Mouse (Mus musculus) MEL (cell line): Measurements from ENCODE around the gene Trmt61a. TPM values are rescaled to one million over a fixed set of nuclear protein-coding genes. Genes with fewer than 3 reads are reported as not detected.

Experiments
- DNase-seq: peaks from one replicate; pipeline ENCODE4 v3.0.0; 2011; ENCODE audit warnings: low read depth, low spot score
- H3K27ac ChIP-seq: 2 replicates; pipeline ENCODE4 v1.5.1; 2012; ENCODE audit warnings: low read depth, mild to moderate bottlenecking, control low read depth, low read length, moderate library complexity; ENCODE audit not compliant: control insufficient read depth
- H3K27me3 ChIP-seq, 2 experiments: fragments of 150-350 bp in 1 of 2; sonication (generic) in 1 of 2; 2 replicates each; pipeline ENCODE4 v1.6.1; 2012; ENCODE audit warnings: low read length in 2 of 2, mild to moderate bottlenecking in 2 of 2, improper control_type of control experiment in 1 of 2, moderate library complexity in 1 of 2; ENCODE audit not compliant: insufficient read depth in 2 of 2, control insufficient read depth in 1 of 2
- H3K36me3 ChIP-seq, 2 experiments: 2 replicates each; pipeline ENCODE4 v1.6.1; 2012 to 2014; ENCODE audit warnings: low read length in 2 of 2, improper control_type of control experiment in 1 of 2, inconsistent platforms in 1 of 2, mild to moderate bottlenecking in 1 of 2; ENCODE audit not compliant: insufficient read depth in 2 of 2, control insufficient read depth in 1 of 2
- H3K4me1 ChIP-seq, 2 experiments: fragments of 150-350 bp in 1 of 2; sonication (generic) in 1 of 2; 2 replicates each; pipeline ENCODE4 v1.6.1; 2012; ENCODE audit warnings: low read length in 2 of 2, improper control_type of control experiment in 1 of 2, mild to moderate bottlenecking in 1 of 2; ENCODE audit not compliant: insufficient read depth in 2 of 2, control insufficient read depth in 1 of 2
- H3K4me3 ChIP-seq, 2 experiments: fragments of 150-350 bp in 1 of 2; sonication (generic) in 1 of 2; 2 replicates each; pipeline ENCODE4 v1.5.1; 2012; ENCODE audit warnings: low read depth in 2 of 2, low read length in 2 of 2, mild to moderate bottlenecking in 2 of 2, moderate library complexity in 2 of 2, control low read depth in 1 of 2, improper control_type of control experiment in 1 of 2; ENCODE audit not compliant: control insufficient read depth in 1 of 2, insufficient read depth in 1 of 2
- H3K79me2 ChIP-seq: 2 replicates; pipeline ENCODE4 v1.6.1; 2012; ENCODE audit warnings: mild to moderate bottlenecking, low read length, moderate library complexity; ENCODE audit not compliant: control insufficient read depth, poor library complexity, insufficient read depth
- H3K9ac ChIP-seq: 2 replicates; pipeline ENCODE4 v1.6.1; 2012; ENCODE audit warnings: low read depth, mild to moderate bottlenecking, control low read depth, low read length, moderate library complexity; ENCODE audit not compliant: control insufficient read depth, poor library complexity, severe bottlenecking
- H3K9me3 ChIP-seq: fragments of 150-350 bp; sonication (generic); replicated peaks from 2 replicates; pipeline ENCODE4 v1.6.1; 2012; ENCODE audit warnings: mild to moderate bottlenecking, low read length, improper control_type of control experiment, moderate library complexity; ENCODE audit not compliant: insufficient read depth
- BHLHE40 ChIP-seq: IDR thresholded peaks from 2 replicates; pipeline ENCODE4 v1.6.1; 2012; ENCODE audit warnings: low read depth, mild to moderate bottlenecking, inconsistent platforms, low read length, improper control_type of control experiment, borderline replicate concordance
- CTCF ChIP-seq, 3 experiments: IDR thresholded peaks in 2 of 3; conservative IDR thresholded peaks in 1 of 3; 2 replicates each; pipeline ENCODE4 v1.5.1; 2011 to 2012; ENCODE audit warnings: low read length in 3 of 3, low read depth in 2 of 3, mild to moderate bottlenecking in 2 of 3, improper control_type of control experiment in 1 of 3, inconsistent platforms in 1 of 3, mixed read lengths in 1 of 3, moderate library complexity in 1 of 3; ENCODE audit not compliant: control insufficient read depth in 1 of 3, insufficient read depth in 1 of 3, poor library complexity in 1 of 3, severe bottlenecking in 1 of 3
- E2F4 ChIP-seq: IDR thresholded peaks from 2 replicates; pipeline ENCODE4 v1.6.1; 2011; ENCODE audit warnings: low read depth, low read length, improper control_type of control experiment, borderline replicate concordance
- HCFC1 ChIP-seq: IDR thresholded peaks from 2 replicates; pipeline ENCODE4 v1.6.1; 2012; ENCODE audit warnings: low read depth, mild to moderate bottlenecking, inconsistent platforms, low read length, improper control_type of control experiment, moderate library complexity
- MAX ChIP-seq: IDR thresholded peaks from 2 replicates; pipeline ENCODE4 v1.6.1; 2011; ENCODE audit warnings: low read length, improper control_type of control experiment
- MAZ ChIP-seq: IDR thresholded peaks from 2 replicates; pipeline ENCODE4 v1.6.1; 2012; ENCODE audit warnings: low read depth, mild to moderate bottlenecking, inconsistent platforms, low read length, improper control_type of control experiment
- MEF2A ChIP-seq: IDR thresholded peaks from 2 replicates; pipeline ENCODE4 v1.6.1; 2014; ENCODE audit warnings: low read depth, mild to moderate bottlenecking, inconsistent platforms, low read length, improper control_type of control experiment; ENCODE audit not compliant: poor library complexity, insufficient replicate concordance, severe bottlenecking; ENCODE audit errors: extremely low read depth
- MXI1 ChIP-seq: IDR thresholded peaks from 2 replicates; pipeline ENCODE4 v1.6.1; 2011; ENCODE audit warnings: mild to moderate bottlenecking, low read depth, low read length, improper control_type of control experiment
- MYC ChIP-seq: IDR thresholded peaks from 2 replicates; pipeline ENCODE4 v1.6.1; 2011; ENCODE audit warnings: low read depth, mild to moderate bottlenecking, low read length, improper control_type of control experiment, moderate library complexity
- NELFE ChIP-seq: IDR thresholded peaks from 2 replicates; pipeline ENCODE4 v1.6.1; 2011; ENCODE audit warnings: low read depth, low read length, improper control_type of control experiment
- NRF1 ChIP-seq: IDR thresholded peaks from 2 replicates; pipeline ENCODE4 v1.6.1; 2014; ENCODE audit warnings: low read depth, mild to moderate bottlenecking, inconsistent platforms, low read length, improper control_type of control experiment, moderate library complexity; ENCODE audit not compliant: poor library complexity, insufficient read depth, severe bottlenecking
- RAD21 ChIP-seq: IDR thresholded peaks from 2 replicates; pipeline ENCODE4 v1.6.1; 2011; ENCODE audit warnings: mild to moderate bottlenecking, low read depth, low read length, improper control_type of control experiment
- RCOR1 ChIP-seq: IDR thresholded peaks from 2 replicates; pipeline ENCODE4 v1.6.1; 2012; ENCODE audit warnings: low read depth, mild to moderate bottlenecking, inconsistent platforms, low read length, improper control_type of control experiment
- SIN3A ChIP-seq: IDR thresholded peaks from 2 replicates; pipeline ENCODE4 v1.6.1; 2012; ENCODE audit warnings: low read length, improper control_type of control experiment, inconsistent platforms
- SMC3 ChIP-seq: IDR thresholded peaks from 2 replicates; pipeline ENCODE4 v1.6.1; 2011; ENCODE audit warnings: low read depth, low read length, improper control_type of control experiment
- TCF12 ChIP-seq: IDR thresholded peaks from 2 replicates; pipeline ENCODE4 v1.6.1; 2014; ENCODE audit warnings: low read depth, mild to moderate bottlenecking, inconsistent platforms, low read length, improper control_type of control experiment, moderate library complexity
- USF1 ChIP-seq: IDR thresholded peaks from 2 replicates; pipeline ENCODE4 v1.6.1; 2014; ENCODE audit warnings: low read depth, mild to moderate bottlenecking, inconsistent platforms, low read length, improper control_type of control experiment, moderate library complexity
- ZC3H11A ChIP-seq: IDR thresholded peaks from 2 replicates; pipeline ENCODE4 v1.6.1; 2012; ENCODE audit warnings: low read depth, mild to moderate bottlenecking, inconsistent platforms, low read length, improper control_type of control experiment
- ZNF384 ChIP-seq: IDR thresholded peaks from 2 replicates; pipeline ENCODE4 v1.6.1; 2012; ENCODE audit warnings: low read depth, mild to moderate bottlenecking, inconsistent platforms, low read length, improper control_type of control experiment
- polyA plus RNA-seq, 2 experiments: library from polyadenylated mRNA; stranded (reverse) in 1 of 2; unstranded in 1 of 2; fragments of >175 nt in 1 of 2; fragments of >200 nt in 1 of 2; gene quantifications; 2 replicates each; pipeline versions ENCODE4 v1.2.1 to v1.2.4; 2012; ENCODE audit warnings: low replicate concordance in 2 of 2, low read depth in 1 of 2; ENCODE audit not compliant: insufficient read length in 2 of 2, insufficient read depth in 1 of 2, missing spikeins in 1 of 2
- total RNA-seq: library from RNA; depleted of rRNA; stranded (reverse); fragments of 300-350 nt; gene quantifications from 2 replicates; pipeline ENCODE4 v1.2.3, GENCODE M21; 2012; rRNA removed

Gene Trmt61a
- total and polyA plus RNA-seq, 3 experiments = 41.4 to 77.5 TPM; not detected in 1

- H3K79me2 ChIP-seq = no peaks in the 10 kb centered on the region
- peak; percentile 92 for DNase-seq
- peak overlapping the region; percentile 28; the same call in 1 of the 2 replicates for H3K27ac ChIP-seq
- peaks cover 0 to 3% of the 10 kb centered on the region in 2 experiments; a peak in 2 of 4 replicates for H3K36me3 ChIP-seq
- H3K4me3 ChIP-seq = no peak overlapping the region
- H3K9me3 ChIP-seq = no peaks in the 10 kb centered on the region
- H3K4me1 ChIP-seq = no peaks in the 10 kb centered on the region
- H3K9ac ChIP-seq = peak overlapping the region; percentile 36
- TF ChIP-seq RAD21 (peak; percentile 46), BHLHE40 (peak; percentile 92), MXI1 (peak; percentile 88), ZNF384 (peak; percentile 64), SMC3 (peak; percentile 61), ZC3H11A (peak; percentile 40; the same call in 1 of the 2 replicates), NRF1 (peak; percentile 80), MAX (peak; percentile 85), USF1 (peak; percentile 86), HCFC1 (peak; percentile 62), SIN3A (peak; percentile 67), RCOR1 (no peak; the same call in 1 of the 2 replicates), CTCF (IDR thresholded peaks at IDR 0.05 in 2 of 3, conservative IDR thresholded peaks at IDR 0.05 in 1 of 3; ENCODE audit: control insufficient read depth in 1 of 3, insufficient read depth in 1 of 3, low read depth in 2 of 3, low read length in 3 of 3, poor library complexity in 1 of 3, severe bottlenecking in 1 of 3) (peak; percentile 54 to 91 (median 77)), NELFE (no peak), MYC (peak; percentile 79), MEF2A (no peak), TCF12 (no peak), MAZ (no peak)
- H3K27me3 ChIP-seq = no peaks in the 10 kb centered on the region
Observed at GRCm38 (mm10) chr12:111731822-111732807, 54.2 kb downstream of the Trmt61a start.

GRCm38 (mm10) chr12:111732921-111733320 is 55.0 kb downstream of the Trmt61a start:
- TF ChIP-seq E2F4 = no peak
- no peak for TF ChIP-seq MEF2A
- Histone ChIP-seq H3K36me3 (peaks cover 0 to 3% of the 10 kb centered on the region in 2 experiments; a peak in 2 of 4 replicates), H3K4me1 (no peaks in the 10 kb centered on the region), H3K27me3 (no peaks in the 10 kb centered on the region), H3K9ac (peak overlapping the region; percentile 36), H3K4me3 (no peak overlapping the region), H3K9me3 (no peaks in the 10 kb centered on the region), H3K79me2 (no peaks in the 10 kb centered on the region), H3K27ac (peak overlapping the region; percentile 28; the same call in 1 of the 2 replicates)
- DNase-seq = no peak

Other genes with a start within 250 kb of the Trmt61a start
- gene Tnfaip2, start 235.6 kb upstream of the Trmt61a start, total RNA-seq = 62.5 and 77.2 TPM in 2 replicates
- 10 to 100 TPM; 51.4 to 66.8 TPM for gene Tnfaip2, start 235.6 kb upstream of the Trmt61a start, polyA plus RNA-seq
- gene Gm266, start 192.3 kb upstream of the Trmt61a start, total RNA-seq = not detected in 2 replicates
- not detected for gene Gm266, start 192.3 kb upstream of the Trmt61a start, polyA plus RNA-seq
- gene Eif5, start 140.1 kb upstream of the Trmt61a start, total RNA-seq = 183 and 201 TPM in 2 replicates
- gene Eif5, start 140.1 kb upstream of the Trmt61a start, polyA plus RNA-seq = 100 to 1,000 TPM; 276 to 330 TPM
- 60.2 and 71.6 TPM in 2 replicates for gene Mark3, start 103.6 kb upstream of the Trmt61a start, total RNA-seq
- gene Mark3, start 103.6 kb upstream of the Trmt61a start, polyA plus RNA-seq = 10 to 100 TPM in 1 of 2 experiments, not detected in 1; 43.9 TPM
- gene Ckb, start 5.8 kb upstream of the Trmt61a start, total RNA-seq = not detected in 2 replicates
- under 1 TPM in 1 of 2 experiments, not detected in 1; 0.08 TPM for gene Ckb, start 5.8 kb upstream of the Trmt61a start, polyA plus RNA-seq
- gene Bag5, start 35.2 kb downstream of the Trmt61a start, total RNA-seq = 33.3 and 38.0 TPM in 2 replicates
- gene Bag5, start 35.2 kb downstream of the Trmt61a start, polyA plus RNA-seq = 10 to 100 TPM in 1 of 2 experiments, not detected in 1; 24.0 TPM
- 19.3 and 25.7 TPM in 2 replicates for gene Apopt1, start 35.2 kb downstream of the Trmt61a start, total RNA-seq
- 10 to 100 TPM in 1 of 2 experiments, not detected in 1; 46.5 TPM for gene Apopt1, start 35.2 kb downstream of the Trmt61a start, polyA plus RNA-seq
- gene Klc1, start 80.7 kb downstream of the Trmt61a start, total RNA-seq = 29.1 and 30.7 TPM in 2 replicates
- gene Klc1, start 80.7 kb downstream of the Trmt61a start, polyA plus RNA-seq = 10 to 100 TPM in 1 of 2 experiments, not detected in 1; 60.4 TPM
- 9.0 and 10.0 TPM in 2 replicates for gene Xrcc3, start 135.8 kb downstream of the Trmt61a start, total RNA-seq
- 10 to 100 TPM in 1 of 2 experiments, not detected in 1; 18.8 TPM for gene Xrcc3, start 135.8 kb downstream of the Trmt61a start, polyA plus RNA-seq
- 7.2 and 8.1 TPM in 2 replicates for gene Zfyve21, start 136.1 kb downstream of the Trmt61a start, total RNA-seq
- 1 to 10 TPM in 1 of 2 experiments, not detected in 1; 9.1 TPM for gene Zfyve21, start 136.1 kb downstream of the Trmt61a start, polyA plus RNA-seq
- gene Ppp1r13b, start 230.0 kb downstream of the Trmt61a start, total RNA-seq = 1.5 and 2.0 TPM in 2 replicates
- 1 to 10 TPM in 1 of 2 experiments, not detected in 1; 8.7 TPM for gene Ppp1r13b, start 230.0 kb downstream of the Trmt61a start, polyA plus RNA-seq